Mouse (Mus musculus): ENCODE data around the gene Arhgap19.

- TF ChIP-seq TBP (conservative IDR thresholded peaks at IDR 0.05; ENCODE audit: low read depth, low read length) (no peak), CTCF (conservative IDR thresholded peaks at IDR 0.05 in 1 of 2, IDR thresholded peaks at IDR 0.05 in 1 of 2; ENCODE audit: low read depth in 2 of 2, low read length in 2 of 2) (no peak), NELFE (IDR thresholded peaks at IDR 0.05; ENCODE audit: low read depth, low read length) (no peak), ZNF384 (IDR thresholded peaks at IDR 0.05; ENCODE audit: low read depth, low read length) (no peak), POLR2AphosphoS2 (IDR thresholded peaks at IDR 0.05; ENCODE audit: low read depth, low read length) (no peak), ZC3H11A (IDR thresholded peaks at IDR 0.05; ENCODE audit: low read depth, low read length) (no peak), ZMIZ1 (IDR thresholded peaks at IDR 0.05; ENCODE audit: low read depth, low read length) (no peak), EP300 (IDR thresholded peaks at IDR 0.05; ENCODE audit: low read length) (no peak), MXI1 (IDR thresholded peaks at IDR 0.05; ENCODE audit: low read depth, low read length) (no peak), E2F4 (IDR thresholded peaks at IDR 0.05; ENCODE audit: insufficient replicate concordance, low read depth, low read length) (no peak), POLR2A (IDR thresholded peaks at IDR 0.05; ENCODE audit: low read depth, low read length) (no peak), GABPA (IDR thresholded peaks at IDR 0.05; ENCODE audit: insufficient replicate concordance, low read depth, low read length) (no peak), MEF2A (IDR thresholded peaks at IDR 0.05; ENCODE audit: borderline replicate concordance, low read depth, low read length) (no peak)
Observed at GRCm38 (mm10) chr19:41759270-41759669, 42.6 kb downstream of the Arhgap19 start.

All from CH12.LX (cell line).